Mouse (Mus musculus) cerebellum, adult 2 months (tissue): ENCODE results near the gene Evi5l.

Experiments
- CTCF ChIP-seq: fragments of 200-500 bp; IDR thresholded peaks from 2 replicates; pipeline ENCODE4 v1.5.1; 2011; ENCODE audit warnings: low read depth, mild to moderate bottlenecking, control low read depth, low read length, moderate library complexity, borderline replicate concordance; ENCODE audit not compliant: insufficient read depth
- POLR2A ChIP-seq: fragments of 200-500 bp; IDR thresholded peaks from 2 replicates; pipeline ENCODE4 v1.6.1; 2011; ENCODE audit warnings: low read length, control low read depth, borderline replicate concordance; ENCODE audit not compliant: insufficient read depth

DNA sequence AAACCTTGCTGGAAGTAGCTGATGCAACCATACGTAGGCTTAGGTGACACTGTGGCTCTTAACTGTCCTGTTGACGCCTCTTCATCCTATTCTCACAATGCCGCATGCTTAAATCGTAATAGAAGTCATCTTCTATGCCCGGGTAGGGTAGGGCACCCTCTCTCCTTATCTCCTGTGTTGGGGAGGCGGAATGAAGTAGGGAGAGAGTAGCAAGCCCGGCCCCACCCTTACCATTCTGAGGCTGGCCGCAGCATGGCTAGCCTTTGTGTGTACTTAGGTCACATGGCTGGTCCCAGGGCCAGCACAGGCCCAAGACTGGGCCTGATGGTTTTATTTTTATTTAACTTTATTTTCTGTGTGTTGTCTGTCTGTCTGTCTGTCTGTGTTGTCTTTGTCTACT lies 80.9 kb downstream of the Evi5l start:
- no peak for TF ChIP-seq CTCF
- no peak for TF ChIP-seq POLR2A
